Mouse (Mus musculus): ENCODE measurements at regions not wholly inside any gene's neighbourhood (a gene's known extent, or its start where the extent isn't known, plus 50 kb on each side); places are given as distances from the start of the nearest gene placed in this dataset.

GRCm38 (mm10) chr13:111940275-111940674 is 131.5 kb upstream of the Map3k1 start:
- no peak for TF ChIP-seq CTCF (IDR thresholded peaks at IDR 0.05; ENCODE audit: insufficient read depth, low read depth, low read length)
- TF ChIP-seq POLR2A (IDR thresholded peaks at IDR 0.05; ENCODE audit: insufficient read depth, low read depth, low read length): no peak

All from olfactory bulb, adult 2 months (tissue).